Mouse (Mus musculus) hindbrain, embryonic 10.5 days (tissue): ENCODE data around the gene Snai1. TPM values are rescaled to one million over a fixed set of nuclear protein-coding genes. Genes with fewer than 3 reads are reported as not detected.
A peak's percentile ranks its signal among the peaks of the same experiment; 100 is the strongest.

Experiments
- DNase-seq: peaks from one replicate; pipeline ENCODE4 v3.0.0-alpha.2; 2017; ENCODE audit warnings: low spot score
- H3K27ac ChIP-seq: fragments of 300-500 bp; sonication (generic); 2 replicates; pipeline ENCODE4 v1.5.1; 2016; ENCODE audit warnings: mild to moderate bottlenecking, moderate library complexity
- H3K27me3 ChIP-seq: fragments of 300-500 bp; sonication (generic); 2 replicates; pipeline ENCODE4 v1.6.1; 2016; ENCODE audit warnings: mild to moderate bottlenecking; ENCODE audit not compliant: poor library complexity, insufficient read depth, severe bottlenecking
- H3K36me3 ChIP-seq: fragments of 300-500 bp; sonication (generic); 2 replicates; pipeline ENCODE4 v1.6.1; 2016; ENCODE audit warnings: mild to moderate bottlenecking, moderate library complexity
- H3K4me1 ChIP-seq: fragments of 300-500 bp; sonication (generic); replicated peaks from 2 replicates; pipeline ENCODE4 v1.6.1; 2016; ENCODE audit warnings: mild to moderate bottlenecking
- H3K4me3 ChIP-seq: fragments of 300-500 bp; sonication (generic); 2 replicates; pipeline ENCODE4 v1.5.1; 2016; ENCODE audit warnings: mild to moderate bottlenecking, moderate library complexity
- H3K9me3 ChIP-seq: fragments of 300-500 bp; sonication (generic); 2 replicates; pipeline ENCODE4 v1.6.1; 2016; ENCODE audit warnings: mild to moderate bottlenecking, moderate library complexity
- WGBS: fragments of 180-500 bp; shearing (Covaris S2); methylation state at CpG from one replicate; pipeline ENCODE4 v1.1.7; 2016; 5-methylcytosine and 5-hydroxymethylcytosine counted together
- polyA plus RNA-seq: library from polyadenylated mRNA; unstranded; fragments of >200 nt; fragmentation: Nextera tagmentation; extraction: Ambion mirVana; gene quantifications from 2 replicates; pipeline ENCODE4 v1.2.1, GENCODE M21; 2016

Snai1 gene
- polyA plus RNA-seq, 1 experiment from 2014 or later: 45.3 TPM

DNA sequence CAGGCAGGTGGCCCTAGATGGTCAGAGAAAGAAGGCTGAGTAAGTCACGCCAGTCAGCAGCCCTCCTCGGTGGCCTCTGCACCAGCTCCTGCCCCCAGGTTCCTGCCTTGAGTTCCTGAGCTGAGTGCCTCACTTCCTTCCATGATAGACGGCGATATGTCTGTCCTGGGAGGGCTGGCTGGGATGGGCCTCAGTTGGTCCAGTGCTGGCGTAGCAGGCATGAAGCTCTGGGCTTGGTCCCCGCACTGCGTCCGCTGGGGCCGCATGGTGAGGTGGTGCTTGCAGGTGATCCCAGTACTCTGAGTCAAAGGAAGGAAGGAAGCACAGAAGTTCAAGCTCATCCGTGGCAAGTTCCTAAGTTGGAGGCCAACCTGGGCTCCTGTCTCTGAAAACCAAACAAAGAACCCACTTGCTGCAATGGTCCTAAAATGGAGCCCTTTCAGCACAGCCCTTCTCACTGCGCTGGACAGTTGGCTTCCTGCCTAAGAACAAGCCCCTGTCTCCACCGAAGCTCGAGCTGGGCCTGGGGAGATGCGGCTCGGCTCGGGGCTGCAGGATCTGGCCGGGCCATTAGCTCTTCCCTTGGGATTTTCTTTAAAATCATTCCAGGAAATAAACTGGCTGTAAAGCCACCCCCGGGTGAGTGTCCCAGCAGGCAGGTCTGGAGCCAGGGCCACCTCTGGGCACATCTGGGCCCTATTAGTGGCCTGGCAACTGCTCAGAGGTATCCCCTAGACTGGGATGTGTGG is 8.6 kb downstream of the Snai1 start:
- 84% methylated on average over 18 of the region's 18 CpGs for WGBS
- Histone ChIP-seq H3K27me3 (peaks cover 22% of the 10 kb centered on the region), H3K4me1 (peaks cover 49% of the 10 kb centered on the region), H3K36me3 (peaks cover 7% of the 10 kb centered on the region), H3K27ac (peak overlapping the region; percentile 71), H3K9me3 (no peaks in the 10 kb centered on the region), H3K4me3 (no peak overlapping the region)
- DNase-seq: no peak

DNA sequence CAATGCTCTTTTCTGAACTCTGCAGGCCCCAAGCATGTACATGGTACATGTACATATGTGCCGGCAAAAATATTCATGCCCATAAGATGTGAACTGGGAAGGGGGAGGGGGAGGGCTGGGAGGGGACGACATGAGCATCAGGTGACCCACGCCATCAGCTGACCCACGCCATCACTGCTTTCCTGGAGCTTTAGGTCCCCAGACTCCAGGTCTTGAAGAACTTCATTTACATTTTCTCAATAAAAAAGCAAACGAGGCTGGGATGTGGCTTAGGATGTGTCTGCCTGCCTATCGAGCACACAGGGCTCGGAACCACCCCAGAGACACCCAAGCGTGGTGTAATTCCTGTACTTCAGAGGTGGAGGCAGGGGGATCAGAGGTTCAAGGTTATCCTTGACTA is 9.4 kb downstream of the Snai1 start:
- Histone ChIP-seq H3K36me3 (no peaks in the 10 kb centered on the region), H3K9me3 (no peaks in the 10 kb centered on the region), H3K27me3 (peaks cover 14% of the 10 kb centered on the region), H3K27ac (no peak overlapping the region), H3K4me1 (peaks cover 44% of the 10 kb centered on the region), H3K4me3 (no peak overlapping the region)
- no peak for DNase-seq
- 78% methylated on average over 8 of the region's 8 CpGs for WGBS

DNA sequence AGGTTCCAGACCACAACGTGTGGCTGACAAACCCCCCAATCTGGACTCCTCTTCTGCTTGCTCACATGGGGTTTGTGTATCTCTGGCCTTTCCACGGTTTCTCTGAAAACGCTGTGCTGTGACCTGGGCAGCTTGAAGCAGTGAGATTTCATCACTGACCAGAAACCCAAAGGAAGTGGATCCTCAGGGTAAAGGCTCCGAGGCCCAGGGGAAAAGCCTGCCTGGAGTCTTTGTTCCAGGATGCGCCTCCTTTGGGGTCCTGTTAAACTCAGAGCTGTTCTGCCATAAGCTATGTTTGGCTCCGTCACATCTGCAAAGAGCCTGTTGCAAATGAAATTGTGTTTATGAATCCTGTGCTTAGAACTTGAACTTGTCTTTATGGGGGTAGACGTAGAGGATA is 11.0 kb downstream of the Snai1 start:
- Histone ChIP-seq H3K9me3 (no peaks in the 10 kb centered on the region), H3K4me1 (peaks cover 43% of the 10 kb centered on the region), H3K27ac (no peak overlapping the region), H3K27me3 (peaks cover 9% of the 10 kb centered on the region; the same call in 1 of the 2 replicates), H3K4me3 (no peak overlapping the region), H3K36me3 (no peaks in the 10 kb centered on the region)
- 86% methylated on average over 7 of the region's 7 CpGs for WGBS
- DNase-seq: no peak

DNA sequence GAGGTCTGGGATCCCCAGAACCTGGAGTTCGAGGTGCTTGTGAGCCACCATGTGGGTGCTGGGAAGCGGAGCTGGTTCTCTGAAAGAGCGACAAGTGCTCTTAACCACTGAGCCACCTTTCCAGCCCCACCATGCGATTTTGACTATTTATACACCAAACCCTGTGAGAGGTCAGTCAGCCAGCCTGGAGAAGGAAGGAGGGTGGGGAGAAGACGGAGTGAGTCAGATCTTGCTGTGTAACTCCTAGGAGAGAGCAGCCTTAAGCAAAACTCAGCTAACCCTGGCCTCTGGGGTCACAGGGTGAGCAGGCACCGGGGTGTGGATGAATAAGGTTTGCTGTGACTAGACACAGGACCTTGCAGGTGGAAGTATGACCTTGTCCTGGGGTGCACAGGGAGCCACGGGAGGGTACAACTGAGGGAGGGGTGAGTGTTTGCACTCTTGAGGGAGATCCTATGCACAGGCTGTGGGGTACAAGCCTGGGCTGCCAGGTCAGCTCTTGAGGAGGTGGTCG is 12.4 kb downstream of the Snai1 start:
- peak overlapping the region; percentile 46; the same call in 1 of the 2 replicates for H3K27ac ChIP-seq
- DNase-seq: no peak
- H3K9me3 ChIP-seq: no peaks in the 10 kb centered on the region
- peaks cover 39% of the 10 kb centered on the region for H3K4me1 ChIP-seq
- H3K27me3 ChIP-seq: peaks cover 3% of the 10 kb centered on the region; the same call in 1 of the 2 replicates
- no peak overlapping the region for H3K4me3 ChIP-seq
- no peaks in the 10 kb centered on the region for H3K36me3 ChIP-seq
- WGBS: 62% methylated on average over 8 of the region's 8 CpGs

DNA sequence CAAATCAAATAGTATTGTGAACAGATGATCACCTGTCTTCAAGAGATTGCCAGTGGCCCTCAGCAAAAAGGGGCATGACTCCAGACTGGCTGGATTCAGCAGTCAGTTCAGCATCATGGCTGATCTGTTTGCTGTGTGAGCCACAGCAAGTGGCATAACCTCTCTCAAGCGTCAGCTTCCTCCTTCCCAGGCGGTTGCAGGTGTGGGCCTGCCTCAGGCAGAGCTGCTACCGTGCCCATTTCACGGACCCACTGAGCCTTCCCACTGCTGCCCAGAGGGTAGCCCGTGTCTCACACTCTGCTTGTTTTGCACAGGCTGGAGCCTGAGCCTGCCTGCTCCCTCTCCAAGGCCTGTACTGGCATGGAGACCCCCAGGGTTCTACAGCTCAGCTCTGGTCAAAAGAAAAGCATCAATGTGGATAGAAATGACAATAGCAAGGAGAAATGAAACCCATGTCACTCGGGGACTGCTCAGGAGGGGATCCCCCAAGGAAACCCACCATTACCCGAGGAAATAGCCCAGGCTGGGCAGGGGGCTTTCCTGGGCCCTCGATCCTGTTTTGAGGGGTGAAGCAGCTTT is 13.4 kb downstream of the Snai1 start:
- Histone ChIP-seq H3K4me3 (no peak overlapping the region), H3K36me3 (no peaks in the 10 kb centered on the region), H3K9me3 (no peaks in the 10 kb centered on the region), H3K27ac (peak overlapping the region; percentile 57; the same call in 1 of the 2 replicates), H3K4me1 (peaks cover 37% of the 10 kb centered on the region), H3K27me3 (peaks cover 3% of the 10 kb centered on the region; the same call in 1 of the 2 replicates)
- WGBS: 69% methylated on average over 8 of the region's 8 CpGs
- DNase-seq: no peak

DNA sequence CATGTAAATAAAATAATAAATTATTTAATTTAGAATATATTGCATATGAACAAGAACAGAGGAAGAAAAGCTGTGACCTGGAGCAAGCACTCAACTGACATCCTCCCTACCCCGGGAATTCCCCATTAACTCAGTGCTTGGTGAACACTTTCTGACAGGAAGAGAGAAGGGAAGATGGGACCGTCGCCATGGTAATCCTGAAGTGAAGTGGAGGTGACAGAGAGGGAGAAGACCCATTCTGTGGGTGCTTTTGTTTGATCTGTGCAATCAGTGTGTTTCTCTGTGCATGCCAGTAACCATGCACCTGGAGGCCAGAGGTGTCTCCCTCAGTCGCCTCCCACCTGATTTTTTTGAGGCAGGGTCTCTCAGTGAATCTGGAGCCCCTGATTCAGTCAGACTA is 14.3 kb downstream of the Snai1 start:
- Histone ChIP-seq H3K4me1 (peaks cover 31% of the 10 kb centered on the region), H3K36me3 (no peaks in the 10 kb centered on the region), H3K4me3 (no peak overlapping the region), H3K27me3 (peaks cover 3% of the 10 kb centered on the region; the same call in 1 of the 2 replicates), H3K27ac (peak overlapping the region; percentile 82), H3K9me3 (no peaks in the 10 kb centered on the region)
- 85% methylated on average over 4 of the region's 4 CpGs for WGBS
- no peak for DNase-seq

DNA sequence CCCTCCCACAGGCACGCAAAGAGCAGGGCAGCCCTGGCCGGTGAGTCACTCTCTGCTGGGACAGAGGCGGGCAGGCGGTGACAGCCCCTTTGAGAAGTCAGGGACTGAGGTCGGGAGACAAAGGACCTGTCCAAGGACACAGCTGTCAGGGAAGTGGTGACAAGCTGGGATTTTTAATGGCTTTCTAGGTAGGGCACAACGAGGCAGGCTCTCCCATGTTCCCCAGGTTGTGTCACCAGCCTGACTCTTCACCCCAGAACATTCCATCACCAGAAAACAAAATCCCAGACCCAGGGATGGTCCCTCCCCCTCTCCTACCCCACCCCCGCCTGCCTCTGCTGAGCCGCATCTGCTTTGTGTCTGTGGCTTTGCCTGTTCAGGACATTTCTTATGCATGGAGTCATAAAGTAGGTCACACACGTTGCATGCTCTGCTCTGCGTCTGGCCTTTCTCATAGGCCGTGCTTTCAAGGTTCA is 15.0 kb downstream of the Snai1 start:
- no peak for DNase-seq
- H3K27ac ChIP-seq: peak overlapping the region; percentile 82
- 14% methylated on average over 11 of the region's 11 CpGs for WGBS

DNA sequence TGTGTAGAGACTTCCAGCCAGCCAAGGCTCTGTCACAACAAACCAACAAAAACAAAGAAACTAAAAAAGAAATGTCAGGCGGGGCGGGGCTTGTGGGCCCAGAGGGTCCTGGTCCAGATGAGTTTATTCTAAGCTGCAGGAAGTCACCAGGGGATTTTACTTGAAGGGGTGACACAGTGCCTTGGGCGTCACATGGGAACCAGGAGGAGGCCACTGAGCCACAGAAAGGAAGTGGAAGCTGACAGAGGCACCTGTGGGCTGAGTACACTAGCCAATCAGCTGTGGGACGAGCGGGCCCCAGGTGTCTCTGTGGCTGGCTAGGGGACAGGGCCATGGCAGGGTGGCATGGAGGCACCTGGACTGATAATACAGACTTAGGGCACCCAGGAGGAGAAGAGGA is 17.8 kb downstream of the Snai1 start:
- H3K4me3 ChIP-seq: no peak overlapping the region
- 84% methylated on average over 5 of the region's 5 CpGs for WGBS
- H3K27ac ChIP-seq: 0 out of 2 replicates have a peak overlapping the region, but pooled peaks have one; percentile 53
- peaks cover 47% of the 10 kb centered on the region for H3K4me1 ChIP-seq
- H3K27me3 ChIP-seq: peaks cover 27% of the 10 kb centered on the region
- H3K9me3 ChIP-seq: no peaks in the 10 kb centered on the region
- DNase-seq: no peak
- no peaks in the 10 kb centered on the region for H3K36me3 ChIP-seq

More for the DNA sequence above, 15.0 kb downstream of the Snai1 start:
- Histone ChIP-seq H3K9me3 (no peaks in the 10 kb centered on the region), H3K4me3 (no peak overlapping the region; the same call in 1 of the 2 replicates), H3K36me3 (no peaks in the 10 kb centered on the region), H3K4me1 (peaks cover 31% of the 10 kb centered on the region), H3K27me3 (peaks cover 3% of the 10 kb centered on the region; the same call in 1 of the 2 replicates)

DNA sequence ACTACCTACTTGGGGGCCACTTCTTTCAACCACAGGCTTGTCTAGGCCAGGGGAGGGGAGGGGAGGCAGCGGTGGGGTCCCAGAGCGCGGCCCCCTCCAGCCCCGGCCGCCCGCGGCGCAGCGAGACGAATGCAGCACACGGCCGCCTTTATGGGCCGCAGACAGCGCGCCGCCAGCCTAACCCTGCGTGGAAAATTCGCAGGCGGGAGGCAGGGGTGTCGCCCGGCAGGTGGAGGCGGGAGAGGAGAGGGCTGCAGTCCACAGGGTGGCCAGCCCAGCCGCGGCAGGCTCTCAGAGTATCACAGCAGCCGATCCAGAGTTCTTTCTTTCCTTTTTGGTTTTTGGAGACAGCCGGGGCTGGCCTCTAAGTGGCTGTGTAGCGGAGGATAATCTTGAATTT is 21.4 kb downstream of the Snai1 start:
- no peaks in the 10 kb centered on the region for H3K36me3 ChIP-seq
- H3K4me1 ChIP-seq: peaks cover 51% of the 10 kb centered on the region
- H3K27ac ChIP-seq: peak overlapping the region; percentile 79
- H3K4me3 ChIP-seq: peak overlapping the region; percentile 40
- no peak for DNase-seq
- WGBS: 12% methylated on average over 27 of the region's 27 CpGs
- peaks cover 39% of the 10 kb centered on the region for H3K27me3 ChIP-seq
- H3K9me3 ChIP-seq: no peaks in the 10 kb centered on the region

DNA sequence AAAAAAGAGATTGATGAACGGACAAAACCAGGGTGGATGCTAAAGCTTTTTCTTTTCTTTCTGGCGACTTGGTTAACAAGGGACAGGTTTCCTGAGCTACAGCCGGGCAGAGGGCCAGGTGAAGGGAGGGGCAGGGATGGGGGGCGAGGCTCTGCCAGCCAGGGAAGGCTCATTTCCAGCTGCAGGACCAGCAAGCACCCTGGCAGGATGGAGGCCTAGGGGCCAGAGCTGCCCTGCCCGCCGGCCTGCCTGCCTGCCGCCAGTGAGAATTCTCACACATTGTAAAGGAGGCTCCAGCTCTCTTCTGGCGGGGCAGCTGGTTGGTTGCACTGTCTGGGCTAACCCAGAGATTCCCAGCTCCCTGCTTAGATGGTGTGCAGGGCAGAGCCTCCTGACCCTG is 24.1 kb downstream of the Snai1 start:
- peaks cover 64% of the 10 kb centered on the region for H3K4me1 ChIP-seq
- peaks cover 41% of the 10 kb centered on the region for H3K27me3 ChIP-seq
- H3K9me3 ChIP-seq: no peaks in the 10 kb centered on the region
- no peaks in the 10 kb centered on the region for H3K36me3 ChIP-seq
- H3K4me3 ChIP-seq: 0 out of 2 replicates have a peak overlapping the region, but pooled peaks have one; percentile 0
- DNase-seq: no peak
- 49% methylated on average over 8 of the region's 8 CpGs for WGBS
- H3K27ac ChIP-seq: peak overlapping the region; percentile 76

DNA sequence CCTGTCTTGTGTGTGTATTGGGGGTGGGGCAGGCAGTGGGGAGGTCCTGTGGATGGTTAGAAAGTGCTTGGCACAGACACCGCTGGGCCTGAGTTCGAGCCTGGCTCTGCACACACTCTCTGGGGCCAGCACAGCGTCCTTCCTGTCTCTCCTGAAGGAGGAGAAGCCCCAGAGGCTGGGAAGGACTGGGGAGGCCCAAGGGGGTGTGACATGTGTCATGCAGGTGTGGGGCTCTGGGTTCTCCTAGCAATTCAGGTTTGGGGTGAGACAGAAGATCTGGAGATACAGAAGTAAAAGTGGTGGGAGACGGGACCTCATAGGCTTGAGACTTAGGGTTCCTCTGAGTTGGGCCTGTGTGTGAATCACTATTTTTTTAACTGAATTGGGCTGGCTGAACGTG is 25.0 kb downstream of the Snai1 start:
- Histone ChIP-seq H3K4me1 (peaks cover 65% of the 10 kb centered on the region), H3K36me3 (no peaks in the 10 kb centered on the region), H3K4me3 (no peak overlapping the region), H3K27ac (peak overlapping the region; percentile 68), H3K27me3 (peaks cover 41% of the 10 kb centered on the region), H3K9me3 (no peaks in the 10 kb centered on the region)
- no peak for DNase-seq
- WGBS: 66% methylated on average over 5 of the region's 5 CpGs

DNA sequence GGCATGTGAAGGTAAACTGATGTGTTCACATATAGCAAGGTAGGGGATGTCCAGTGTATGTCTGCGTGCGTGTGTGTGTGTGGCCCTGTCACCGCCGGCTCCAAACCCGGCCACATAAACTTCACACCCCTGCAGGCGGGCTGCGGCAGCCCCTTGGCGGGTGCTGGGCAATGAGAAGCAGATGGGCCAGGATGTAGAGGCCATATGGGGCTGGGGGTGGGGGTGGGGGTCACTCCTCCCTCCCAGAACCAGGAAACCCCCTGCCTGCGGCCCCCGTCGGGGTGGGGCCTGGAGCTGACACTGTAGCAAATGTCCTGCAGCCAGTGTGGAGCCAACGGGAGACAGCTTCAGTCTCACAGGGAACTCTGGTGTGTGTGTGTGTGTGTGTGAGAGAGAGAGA is 25.7 kb downstream of the Snai1 start:
- peak overlapping the region; percentile 79 for H3K27ac ChIP-seq
- peak; percentile 65 for DNase-seq
- whole genome bisulfite sequencing: 59% methylated on average over 12 of the region's 12 CpGs
- peaks cover 35% of the 10 kb centered on the region for H3K27me3 ChIP-seq
- no peaks in the 10 kb centered on the region for H3K36me3 ChIP-seq
- H3K9me3 ChIP-seq: no peaks in the 10 kb centered on the region
- peaks cover 67% of the 10 kb centered on the region for H3K4me1 ChIP-seq
- H3K4me3 ChIP-seq: no peak overlapping the region; the same call in 1 of the 2 replicates
